Mouse (Mus musculus) lung, embryonic 14.5 days (tissue): ENCODE results near the gene Paf1. TPM values are rescaled to one million over a fixed set of nuclear protein-coding genes. Genes with fewer than 3 reads are reported as not detected.

ENCODE experiments used
- ATAC-seq: fragments of 200-750 bp; cut with Nextera tagmentation; 2 replicates; pipeline ENCODE4 v1.8.0; 2017; ENCODE audit warnings: mild to moderate bottlenecking, moderate TSS enrichment, moderate library complexity; ENCODE audit not compliant: insufficient read depth
- DNase-seq: peaks from one replicate; pipeline ENCODE4 v3.0.0-alpha.2; 2015
- H3K27ac ChIP-seq: fragments of 300-500 bp; sonication (generic); 2 replicates; pipeline ENCODE4 v1.5.1; 2014; ENCODE audit warnings: low read depth, mild to moderate bottlenecking, moderate library complexity
- H3K27me3 ChIP-seq: fragments of 300-500 bp; sonication (generic); 2 replicates; pipeline ENCODE4 v1.6.1; 2014; ENCODE audit warnings: low read length, control low read depth; ENCODE audit not compliant: insufficient read depth
- H3K36me3 ChIP-seq: fragments of 300-500 bp; sonication (generic); 2 replicates; pipeline ENCODE4 v1.6.1; 2014; ENCODE audit warnings: control low read depth; ENCODE audit not compliant: insufficient read depth
- H3K4me1 ChIP-seq: fragments of 300-500 bp; sonication (generic); 2 replicates; pipeline ENCODE4 v1.6.1; 2014; ENCODE audit warnings: antibody characterized with exemption, control low read depth; ENCODE audit not compliant: insufficient read depth
- H3K4me2 ChIP-seq: fragments of 300-500 bp; sonication (generic); 2 replicates; pipeline ENCODE4 v1.6.1; 2014; ENCODE audit warnings: mild to moderate bottlenecking
- H3K4me3 ChIP-seq: fragments of 300-500 bp; sonication (generic); 2 replicates; pipeline ENCODE4 v1.5.1; 2014; ENCODE audit warnings: low read depth, low read length
- H3K9ac ChIP-seq: fragments of 300-500 bp; sonication (generic); 2 replicates; pipeline ENCODE4 v1.6.1; 2014
- H3K9me3 ChIP-seq: fragments of 300-500 bp; sonication (generic); 2 replicates; pipeline ENCODE4 v1.6.1; 2016; ENCODE audit warnings: low read depth, low read length, control low read depth
- CTCF ChIP-seq: IDR thresholded peaks from 2 replicates; pipeline ENCODE4 v1.5.1; 2016; ENCODE audit warnings: antibody characterized with exemption, low read depth
- WGBS: fragments of 180-500 bp; shearing (Covaris S2); extraction: QIAGEN DNeasy Blood & Tissue Kit; methylation state at CpG from one replicate; pipeline ENCODE4 v1.1.7; 2014; 5-methylcytosine and 5-hydroxymethylcytosine counted together
- polyA plus RNA-seq: library from polyadenylated mRNA; unstranded; fragments of >200 nt; fragmentation: Nextera tagmentation; extraction: Ambion mirVana; gene quantifications from 2 replicates; pipeline ENCODE4 v1.2.1, GENCODE M21; 2014

Paf1 gene
- polyA plus RNA-seq, 1 experiment from 2014 or later: 75.4 TPM

DNA sequence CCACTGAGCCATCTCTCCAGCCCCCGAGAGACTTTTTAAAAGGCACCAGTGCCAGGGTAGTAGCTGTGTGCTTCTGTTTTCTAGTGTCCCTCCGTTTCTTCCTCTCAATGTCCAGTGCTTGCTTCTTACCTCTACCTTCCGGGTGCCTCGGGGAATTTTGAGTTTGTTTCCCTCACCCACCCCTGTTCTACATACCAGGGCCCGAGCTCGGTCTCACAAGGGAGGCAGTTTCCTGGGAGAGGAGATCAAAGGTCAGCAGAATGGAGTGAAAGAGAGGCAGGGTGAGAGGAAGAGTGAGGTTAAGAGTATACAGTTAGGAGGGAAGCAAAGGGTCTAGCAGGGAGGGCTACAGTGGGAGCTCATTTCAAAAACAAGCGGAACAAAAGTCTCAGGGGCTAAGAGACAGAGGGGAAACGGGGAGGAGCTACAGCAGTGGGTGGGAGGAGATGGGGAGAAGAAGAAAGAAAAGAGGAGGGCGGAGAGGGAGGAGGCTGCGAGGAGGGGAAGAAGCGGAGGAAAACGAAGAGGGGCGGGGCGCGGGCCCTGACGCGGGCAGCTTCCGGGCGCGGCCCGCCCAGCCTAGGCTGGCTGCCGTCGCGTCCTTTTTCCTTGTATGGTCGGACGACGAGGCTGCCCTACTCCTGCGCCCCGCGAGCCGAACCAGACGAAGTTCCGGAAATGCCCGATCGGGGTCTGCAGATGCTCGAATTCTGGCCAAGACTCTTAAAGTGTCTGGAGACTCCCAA lies 17.4 kb upstream of the Paf1 start:
- WGBS: under 1% methylated on average over 32 of the region's 36 CpGs
- peaks cover 26% of the 10 kb centered on the region for H3K4me1 ChIP-seq

GRCm38 (mm10) chr7:28376011-28376771 lies 16.6 kb upstream of the Paf1 start:
- DNase-seq (peak; percentile 78), ATAC-seq (no peak)
- TF ChIP-seq CTCF: no peak
- Histone ChIP-seq H3K27me3 (no peaks in the 10 kb centered on the region), H3K36me3 (peaks cover 11% of the 10 kb centered on the region), H3K4me2 (peak overlapping the region; percentile 92), H3K9me3 (no peaks in the 10 kb centered on the region), H3K9ac (peak overlapping the region; percentile 50), H3K4me1 (peaks cover 28% of the 10 kb centered on the region), H3K27ac (peak overlapping the region; percentile 100), H3K4me3 (peak overlapping the region; percentile 76)
- WGBS: 2% methylated on average over 30 of the region's 30 CpGs

More for the DNA sequence above, 17.4 kb upstream of the Paf1 start:
- Histone ChIP-seq H3K27ac (peak overlapping the region; percentile 100), H3K4me3 (peak overlapping the region; percentile 76), H3K27me3 (no peaks in the 10 kb centered on the region), H3K9ac (peak overlapping the region; percentile 50), H3K36me3 (peaks cover 12% of the 10 kb centered on the region), H3K4me2 (peak overlapping the region; percentile 92), H3K9me3 (no peaks in the 10 kb centered on the region)
- TF ChIP-seq CTCF: no peak
- peak; percentile 63 for ATAC-seq
- peak; percentile 97 for DNase-seq

DNA sequence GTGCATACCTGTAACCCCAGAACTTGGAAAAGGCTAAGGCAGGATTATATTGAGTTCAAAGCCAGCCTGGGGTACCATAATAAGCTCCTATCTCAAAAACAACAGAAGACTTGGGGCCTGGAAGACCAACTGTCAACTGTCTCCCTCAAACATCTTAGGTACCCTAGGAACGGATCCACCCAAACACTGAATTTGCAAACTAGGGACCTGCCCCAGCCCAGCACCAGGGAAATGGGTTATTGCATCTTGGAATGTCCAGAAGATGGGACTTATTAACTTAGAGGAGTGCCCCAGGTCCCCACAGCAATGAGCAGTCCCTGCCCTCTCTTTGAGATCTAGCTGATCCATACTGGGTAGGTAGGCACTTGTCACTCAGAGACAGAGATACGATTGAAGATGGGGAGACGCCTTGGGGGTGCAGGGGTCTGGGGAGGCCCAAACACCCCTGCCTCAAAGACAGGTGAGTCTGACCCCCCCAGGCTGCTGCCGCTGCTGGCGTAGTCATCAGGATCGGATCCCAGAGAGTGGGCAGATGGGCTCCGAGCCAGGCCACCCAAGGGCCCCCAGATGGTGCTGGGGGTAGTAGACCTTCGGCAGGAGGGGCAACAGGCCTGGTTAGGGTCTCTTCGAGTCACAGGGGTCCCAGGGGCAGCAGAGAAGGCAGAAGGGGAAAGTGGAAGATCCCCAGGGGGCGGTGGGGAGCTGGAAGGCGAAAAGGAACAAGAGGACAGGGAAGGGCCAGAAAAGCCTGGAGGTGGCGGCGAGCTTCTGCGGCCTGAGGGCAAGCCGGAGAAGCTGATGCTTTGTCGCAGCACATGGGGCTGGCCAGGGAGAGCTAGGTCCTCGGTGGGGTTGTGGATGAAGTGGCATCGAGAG lies 15.3 kb upstream of the Paf1 start:
- no peak for TF ChIP-seq CTCF
- H3K4me3 ChIP-seq: peak overlapping the region; percentile 76
- DNase-seq (peak; percentile 13), ATAC-seq (no peak)
- H3K27me3 ChIP-seq: no peaks in the 10 kb centered on the region
- H3K4me1 ChIP-seq: peaks cover 37% of the 10 kb centered on the region
- H3K36me3 ChIP-seq: peaks cover 11% of the 10 kb centered on the region
- H3K9ac ChIP-seq: peak overlapping the region; percentile 85
- 58% methylated on average over 18 of the region's 18 CpGs for WGBS
- H3K9me3 ChIP-seq: no peaks in the 10 kb centered on the region
- peak overlapping the region; percentile 97 for H3K27ac ChIP-seq
- H3K4me2 ChIP-seq: peak overlapping the region; percentile 92

DNA sequence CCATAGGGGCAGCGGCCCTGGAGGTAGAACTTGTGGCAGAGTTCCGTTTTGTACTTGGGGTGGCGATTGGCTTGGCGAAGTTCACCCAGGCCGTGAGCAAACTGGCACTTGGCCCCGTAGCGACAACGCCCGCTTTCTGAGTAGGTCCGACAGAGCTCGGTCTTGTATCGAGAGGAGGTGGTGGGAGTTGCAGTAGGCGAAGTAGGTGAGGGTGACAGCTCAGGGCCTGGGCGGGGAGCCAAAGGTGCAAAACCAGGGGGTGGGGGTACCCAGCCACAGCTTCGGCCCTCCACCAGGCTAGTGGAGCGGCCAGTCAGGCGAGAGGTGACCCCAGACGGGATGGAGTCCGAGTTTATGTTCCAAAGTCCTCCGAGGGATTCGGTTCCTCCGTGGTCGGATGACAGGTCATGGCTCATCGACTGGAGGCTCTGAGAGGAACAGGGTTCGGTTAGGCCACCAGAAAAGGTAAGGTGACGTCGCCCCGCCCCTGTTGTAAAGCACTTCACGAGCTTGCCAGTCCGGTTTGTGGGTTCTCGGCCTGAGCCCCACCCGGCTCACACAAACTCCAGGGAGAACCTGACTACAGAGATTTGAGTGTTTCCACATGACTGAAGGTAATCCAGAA lies 14.6 kb upstream of the Paf1 start:
- H3K4me2 ChIP-seq: peak overlapping the region; percentile 92
- H3K9ac ChIP-seq: peak overlapping the region; percentile 85
- 21% methylated on average over 32 of the region's 32 CpGs for WGBS
- DNase-seq (peak; percentile 67), ATAC-seq (no peak)
- peak overlapping the region; percentile 97 for H3K27ac ChIP-seq
- peak overlapping the region; percentile 76 for H3K4me3 ChIP-seq
- no peaks in the 10 kb centered on the region for H3K27me3 ChIP-seq
- peaks cover 11% of the 10 kb centered on the region for H3K36me3 ChIP-seq
- no peaks in the 10 kb centered on the region for H3K9me3 ChIP-seq
- peaks cover 44% of the 10 kb centered on the region for H3K4me1 ChIP-seq
- TF ChIP-seq CTCF: no peak

- H3K4me3 ChIP-seq: peak overlapping the region; percentile 76
- H3K4me2 ChIP-seq: peak overlapping the region; percentile 92
- DNase-seq: peak; percentile 97
- no peaks in the 10 kb centered on the region for H3K27me3 ChIP-seq
- H3K4me1 ChIP-seq: peaks cover 44% of the 10 kb centered on the region
- ATAC-seq: peak; percentile 42; the same call in 1 of the 2 replicates
- peak overlapping the region; percentile 97 for H3K27ac ChIP-seq
- no peaks in the 10 kb centered on the region for H3K9me3 ChIP-seq
- under 1% methylated on average over 53 of the region's 53 CpGs for WGBS
- peaks cover 11% of the 10 kb centered on the region for H3K36me3 ChIP-seq
- H3K9ac ChIP-seq: peak overlapping the region; percentile 85
- no peak for TF ChIP-seq CTCF
Measured at GRCm38 (mm10) chr7:28378769-28379651, 13.7 kb upstream of the Paf1 start.
